Mouse (Mus musculus) CD4-positive, CD25-positive, alpha-beta regulatory T cell, adult 4 months (primary cell): ENCODE data around the gene Bud13. TPM values are rescaled to one million over a fixed set of nuclear protein-coding genes. Genes with fewer than 3 reads are reported as not detected.
"Not testable (repeated sequence)": the region's sequence is repeated elsewhere in the genome, so short reads cannot be mapped to it uniquely, and the experiment has no call there.

Experiments used
- ATAC-seq: one replicate; pipeline ENCODE4 v1.8.0; 2017
- polyA plus RNA-seq, 2 experiments: library from polyadenylated mRNA; unstranded; fragments of 100-300 nt; shearing (Covaris generic); gene quantifications; one replicate each; pipeline ENCODE4 v1.2.1; 2017

The Bud13 gene
- polyA plus RNA-seq, 2 experiments from 2014 or later: 19.1 to 24.3 TPM

DNA sequence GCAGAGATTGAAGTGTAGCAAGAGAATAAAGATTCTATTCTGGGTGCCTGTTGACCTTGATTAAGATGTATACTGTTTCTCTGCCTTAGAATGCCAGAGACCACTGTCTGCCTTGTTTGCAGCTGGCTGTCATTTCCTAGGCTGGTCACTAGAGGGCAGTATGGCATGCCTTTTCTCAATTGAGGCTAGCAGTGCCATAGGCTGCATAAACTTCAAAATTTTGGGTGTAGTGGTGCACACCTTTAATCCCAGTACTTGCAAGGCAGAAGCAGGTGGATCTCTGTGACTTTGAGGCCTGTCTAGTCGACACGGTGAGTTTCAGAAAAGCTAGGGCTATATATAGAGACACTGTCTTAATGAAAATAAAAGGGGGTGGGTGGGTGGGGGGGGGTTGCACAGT lies 19.3 kb downstream of the Bud13 start:
- ATAC-seq: peak; percentile 39

GRCm38 (mm10) chr9:46309121-46309520 lies 26.3 kb downstream of the Bud13 start:
- no peak for ATAC-seq

- peak; percentile 60 for ATAC-seq
These were observed 31.7 kb downstream of the Bud13 start for GRCm38 (mm10) chr9:46314507-46314906.

- ATAC-seq: no peak
These were observed 32.1 kb downstream of the Bud13 start for GRCm38 (mm10) chr9:46314921-46315320.

GRCm38 (mm10) chr9:46315807-46316365 lies 33.1 kb downstream of the Bud13 start:
- ATAC-seq: no peak

GRCm38 (mm10) chr9:46316388-46316787 lies 33.6 kb downstream of the Bud13 start:
- ATAC-seq: no peak

DNA sequence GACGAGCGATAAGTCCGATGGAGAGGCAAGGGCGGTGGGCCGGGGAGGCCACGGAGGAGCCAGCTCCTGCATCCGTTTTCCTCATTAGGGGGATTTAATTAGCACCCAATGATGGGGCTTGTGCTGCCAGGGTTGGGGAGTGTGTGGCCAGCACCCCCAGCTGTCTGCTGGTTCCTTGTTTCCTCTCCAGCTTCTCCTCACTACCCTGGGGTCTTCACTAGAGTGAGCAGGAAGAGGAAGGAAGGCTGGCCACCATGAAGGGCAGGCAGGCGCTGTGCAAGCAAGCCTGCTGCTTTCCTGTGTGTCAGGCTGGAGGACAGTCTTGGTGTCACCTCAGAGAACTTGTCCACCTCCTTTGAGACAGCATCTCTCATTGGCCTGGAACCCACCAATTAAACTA lies 34.1 kb downstream of the Bud13 start:
- ATAC-seq: no peak

DNA sequence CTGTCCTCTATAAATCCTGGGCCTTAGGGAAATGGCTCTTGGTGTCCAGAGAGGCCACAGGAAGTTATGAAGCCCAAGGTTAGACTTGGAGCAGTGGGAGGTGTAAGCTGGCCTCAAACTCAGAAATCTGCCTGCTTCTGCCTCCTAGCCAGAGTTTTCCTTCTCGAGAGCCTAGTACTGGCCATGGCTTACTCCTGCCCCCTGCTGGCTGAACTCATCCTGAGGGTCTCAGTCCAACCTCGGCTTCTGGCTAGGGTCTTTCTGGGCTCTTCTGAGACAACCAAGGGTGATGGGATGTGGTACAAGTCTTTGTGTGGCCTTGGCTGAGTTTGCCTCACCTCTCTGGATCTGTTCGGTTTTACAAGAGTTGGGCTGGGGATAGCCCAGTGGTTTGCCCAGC lies 35.1 kb downstream of the Bud13 start:
- ATAC-seq: no peak

DNA sequence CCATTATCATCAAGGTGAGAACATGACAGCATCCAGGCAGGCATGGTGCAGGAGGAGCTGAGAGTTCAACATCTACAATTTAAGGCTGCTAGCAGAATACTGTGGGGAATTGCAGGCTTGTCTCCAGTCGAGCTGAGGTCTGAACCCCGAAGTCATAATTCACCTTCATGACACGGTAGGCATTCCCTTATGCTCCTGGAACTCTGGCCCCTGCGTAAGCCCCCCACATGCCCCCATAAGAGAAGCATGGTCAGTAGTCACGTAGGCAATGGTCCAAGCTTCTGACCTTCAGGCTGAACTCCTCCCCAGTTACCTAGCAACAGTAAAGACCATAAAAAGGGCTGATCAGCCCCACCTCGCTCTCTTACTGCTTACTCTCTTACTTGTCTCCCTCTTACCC lies 37.1 kb downstream of the Bud13 start, which contains the start of gene 4931429L15Rik:
TSS of gene 4931429L15Rik (minus strand) at position 101 of the 400 bp plus-strand sequence.
- ATAC-seq: not testable (repeated sequence)

- no peak for ATAC-seq
These were observed 37.7 kb downstream of the Bud13 start for GRCm38 (mm10) chr9:46320461-46320860.

- no peak for ATAC-seq
These were observed 44.0 kb downstream of the Bud13 start for GRCm38 (mm10) chr9:46326694-46327405.

DNA sequence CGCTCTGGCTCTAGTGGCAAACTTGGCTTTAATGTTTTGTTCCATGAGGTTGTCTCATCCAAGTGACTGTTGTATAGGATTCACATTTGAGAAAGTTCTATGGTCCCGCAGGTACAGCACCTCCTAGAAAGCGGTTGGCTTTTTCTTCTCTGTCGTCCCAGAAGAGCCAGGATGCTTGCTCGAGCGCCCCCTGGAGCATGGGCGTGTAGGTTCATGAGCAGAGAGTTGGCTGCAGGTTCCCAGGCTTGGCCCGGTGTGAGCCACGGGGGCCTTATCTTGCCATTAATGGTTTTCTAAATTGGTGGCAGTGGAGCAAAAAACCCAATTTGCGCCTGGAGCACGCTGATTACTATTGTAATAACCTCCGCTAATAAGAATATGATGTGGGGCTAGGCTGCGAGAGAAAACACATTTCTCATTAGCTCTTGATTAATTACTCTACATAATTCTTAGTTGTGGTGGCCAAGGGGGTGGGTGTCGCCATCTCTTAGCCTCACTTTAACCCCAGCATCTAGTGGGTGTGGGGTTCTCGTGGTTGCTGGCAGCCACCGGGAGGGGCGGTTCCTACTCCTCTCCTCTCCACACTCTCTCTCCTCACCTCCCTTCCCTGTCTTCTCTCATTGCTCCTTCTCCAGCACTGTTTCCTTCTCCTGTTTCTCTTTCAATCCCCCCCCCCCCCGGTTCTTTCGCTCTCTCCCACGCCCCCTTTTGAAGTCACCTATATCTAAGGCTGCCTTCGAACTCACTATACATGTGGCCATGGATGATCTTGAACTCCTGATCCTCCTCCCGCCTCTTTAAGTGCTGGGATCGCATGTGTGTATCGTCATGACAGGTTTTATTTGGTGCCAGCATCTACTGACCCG lies 45.1 kb downstream of the Bud13 start:
- no peak for ATAC-seq

DNA sequence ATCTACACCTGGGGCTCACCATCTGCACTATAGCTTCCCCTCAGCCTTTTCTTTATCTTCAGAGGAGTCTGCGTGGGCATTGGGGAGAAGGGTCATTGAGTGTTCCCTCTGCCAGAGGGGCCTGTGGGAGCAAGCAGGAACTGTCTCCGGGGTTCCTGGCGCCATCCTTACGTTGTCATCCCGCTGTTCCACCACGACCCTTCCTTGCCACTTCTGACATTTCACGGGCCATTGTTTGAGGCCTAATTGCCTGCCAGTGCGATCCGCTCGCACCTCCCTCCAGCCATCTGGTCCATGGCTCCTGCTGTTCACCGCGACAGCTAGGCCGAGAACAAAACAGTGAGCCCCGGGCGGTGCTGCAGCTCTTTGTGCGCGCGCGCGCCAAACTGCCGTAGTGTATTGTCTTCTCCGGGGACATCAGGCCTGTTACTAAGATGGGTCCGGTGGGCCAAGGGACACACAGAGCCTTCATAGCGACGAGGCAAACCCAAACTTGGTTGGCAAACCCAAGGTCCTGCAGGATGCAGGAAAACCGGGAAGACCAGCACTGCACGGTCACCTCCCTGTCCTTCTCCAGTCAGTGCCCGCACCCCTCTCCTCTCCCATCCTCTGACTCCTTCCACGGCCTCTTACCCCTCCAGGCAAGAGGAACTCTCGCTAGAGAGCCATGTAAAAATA lies 45.9 kb downstream of the Bud13 start:
- ATAC-seq: no peak

GRCm38 (mm10) chr9:46329250-46329648 lies 46.4 kb downstream of the Bud13 start:
- ATAC-seq: no peak

DNA sequence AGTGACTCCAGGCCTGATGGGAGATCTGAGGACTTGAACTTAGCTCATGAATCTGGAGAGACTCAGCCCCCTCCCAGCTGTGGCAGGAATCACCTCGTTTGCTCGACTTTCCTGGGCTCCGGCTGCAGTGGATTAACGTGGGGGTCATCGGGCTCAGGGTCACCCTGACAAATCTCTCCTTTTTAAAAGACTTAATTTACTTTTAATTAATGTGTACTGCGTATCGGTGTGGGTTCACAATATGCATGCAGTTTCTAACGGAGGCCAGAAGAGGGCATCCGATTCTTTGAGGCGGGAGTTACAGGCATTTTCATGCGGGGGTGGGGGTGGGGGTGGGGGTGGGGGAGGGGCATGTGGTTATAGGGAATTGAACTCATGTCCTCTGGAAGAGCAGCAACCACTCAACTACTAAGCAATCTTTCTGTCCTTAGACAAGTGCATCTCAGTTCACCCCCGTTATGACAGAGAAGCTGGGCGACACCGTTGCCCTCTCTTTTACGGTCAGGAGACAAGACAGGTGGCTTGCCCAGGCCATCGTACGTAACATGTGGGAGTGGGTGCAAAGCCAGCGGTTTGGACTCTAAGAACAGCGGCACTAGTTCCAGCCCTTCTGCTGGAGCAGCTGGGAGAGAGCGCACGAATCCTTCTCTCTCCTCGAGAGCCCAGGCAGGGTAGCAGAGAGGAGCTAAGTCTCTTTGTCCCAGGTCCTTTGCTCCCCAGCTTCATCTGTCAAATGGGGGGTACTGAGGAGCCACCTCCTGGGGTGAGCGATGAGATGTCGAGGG lies 47.2 kb downstream of the Bud13 start:
- ATAC-seq: no peak

DNA sequence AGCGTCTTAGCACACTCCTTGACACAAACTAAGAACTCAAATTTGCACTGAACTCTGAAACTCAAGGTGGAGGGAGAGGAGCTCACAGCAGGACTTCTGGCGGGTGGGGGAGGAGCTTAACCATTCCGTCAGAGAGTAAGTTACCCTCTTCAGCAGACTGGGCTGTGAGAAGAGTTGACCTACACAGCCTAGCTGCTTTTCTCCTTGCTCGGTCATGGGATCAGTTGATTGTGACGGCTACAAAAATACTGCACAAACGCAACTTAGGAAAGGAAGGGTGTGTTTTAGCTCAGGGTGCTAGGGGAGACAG lies 47.7 kb downstream of the Bud13 start:
- no peak for ATAC-seq

GRCm38 (mm10) chr9:46331301-46331700 lies 48.5 kb downstream of the Bud13 start:
- no peak for ATAC-seq

- ATAC-seq: no peak
These were observed 51.7 kb downstream of the Bud13 start for GRCm38 (mm10) chr9:46334471-46335025.

- no peak for ATAC-seq
These were observed 52.7 kb downstream of the Bud13 start for GRCm38 (mm10) chr9:46335461-46335995.

- not testable (repeated sequence) for ATAC-seq
These were observed 53.5 kb downstream of the Bud13 start for GRCm38 (mm10) chr9:46336294-46336693.

GRCm38 (mm10) chr9:46337331-46337730 lies 54.5 kb downstream of the Bud13 start:
- ATAC-seq: no peak

DNA sequence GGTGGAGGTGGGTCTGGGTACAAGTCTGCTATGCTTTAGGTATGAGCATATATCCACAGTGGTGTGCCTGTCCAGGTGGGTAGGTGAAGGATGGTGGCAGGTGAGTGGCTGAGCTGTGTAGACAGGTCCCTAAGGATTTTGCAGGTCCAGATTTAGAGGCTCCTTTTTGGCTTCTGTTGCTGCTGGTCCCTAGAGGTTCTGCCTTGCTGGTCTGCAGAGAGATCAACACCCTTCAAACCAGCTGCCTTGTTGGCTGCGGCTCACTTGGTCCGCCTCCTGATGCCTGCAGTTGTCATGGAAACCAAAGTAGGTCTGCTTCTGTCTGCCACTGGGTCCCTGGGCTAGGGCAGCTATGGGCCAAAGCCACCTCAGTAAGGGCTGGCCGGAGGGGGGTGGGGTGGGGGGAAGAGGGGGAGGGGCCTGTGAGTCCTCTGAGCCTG lies 55.1 kb downstream of the Bud13 start:
- ATAC-seq: no peak
